Mouse (Mus musculus) telencephalon, adult 2 months (tissue): ENCODE measurements around the gene Fam76b.
"Not testable (repeated sequence)": the region's sequence is repeated elsewhere in the genome, so short reads cannot be mapped to it uniquely, and the experiment has no call there.

Source experiments
- DNase-seq: peaks from one replicate; pipeline ENCODE4 v3.0.0-alpha.2; 2011; ENCODE audit warnings: low read depth, low spot score

Gene Fam76b

GRCm38 (mm10) chr9:13827406-13828086 lies at the start of gene Fam76b:
Fam76b (plus strand) TSS chr9:13827716.
- peak; percentile 100 for DNase-seq

GRCm38 (mm10) chr9:13781985-13782384 lies 45.5 kb upstream of the Fam76b start:
- no peak for DNase-seq

- not testable (repeated sequence) for DNase-seq
Measured at GRCm38 (mm10) chr9:13790864-13791263, 36.7 kb upstream of the Fam76b start.

- DNase-seq, result no peak
Measured at GRCm38 (mm10) chr9:13794302-13794701, 33.2 kb upstream of the Fam76b start.

- no peak for DNase-seq
Measured at GRCm38 (mm10) chr9:13794756-13795155, 32.8 kb upstream of the Fam76b start.

- no peak for DNase-seq
Measured at GRCm38 (mm10) chr9:13804480-13804879, 23.0 kb upstream of the Fam76b start.

GRCm38 (mm10) chr9:13806854-13807253 lies 20.7 kb upstream of the Fam76b start:
- no peak for DNase-seq

GRCm38 (mm10) chr9:13807657-13808056 lies 19.9 kb upstream of the Fam76b start:
- DNase-seq, result no peak

- DNase-seq, result no peak
Measured at GRCm38 (mm10) chr9:13809937-13810336, 17.6 kb upstream of the Fam76b start.

- no peak for DNase-seq
Measured at GRCm38 (mm10) chr9:13818369-13818768, 9.1 kb upstream of the Fam76b start.

- no peak for DNase-seq
Measured at GRCm38 (mm10) chr9:13820774-13821173, 6.7 kb upstream of the Fam76b start.

GRCm38 (mm10) chr9:13825896-13826295 lies 1.6 kb upstream of the Fam76b start:
- DNase-seq, result no peak

- peak; percentile 18 for DNase-seq
Measured at GRCm38 (mm10) chr9:13826391-13826805, 1.1 kb upstream of the Fam76b start.

- DNase-seq, result peak; percentile 99
Measured at GRCm38 (mm10) chr9:13826832-13827405, 597 bp upstream of the Fam76b start, which contains the start of gene Cep57. Cep57 (minus strand) TSS chr9:13827107.

GRCm38 (mm10) chr9:13828087-13828441 lies 548 bp downstream of the Fam76b start:
- DNase-seq, result no peak

- DNase-seq, result no peak
Measured at GRCm38 (mm10) chr9:13835256-13835655, 7.7 kb downstream of the Fam76b start.

- DNase-seq, result no peak
Measured at GRCm38 (mm10) chr9:13836726-13837125, 9.2 kb downstream of the Fam76b start.

GRCm38 (mm10) chr9:13847591-13847990 lies 20.1 kb downstream of the Fam76b start:
- no peak for DNase-seq

- DNase-seq, result peak; percentile 33
Measured at GRCm38 (mm10) chr9:13848481-13849480, 21.3 kb downstream of the Fam76b start.

GRCm38 (mm10) chr9:13853876-13854275 lies 26.4 kb downstream of the Fam76b start:
- DNase-seq, result no peak

GRCm38 (mm10) chr9:13856247-13856646 lies 28.7 kb downstream of the Fam76b start:
- no peak for DNase-seq

- no peak for DNase-seq
Measured at GRCm38 (mm10) chr9:13856777-13857176, 29.3 kb downstream of the Fam76b start.
